Mouse (Mus musculus) lung, embryonic 16.5 days (tissue): ENCODE measurements at regions not wholly inside any gene's neighbourhood (a gene's known extent, or its start where the extent isn't known, plus 50 kb on each side); places are given as distances from the start of the nearest gene placed in this dataset.

Source experiments
- ATAC-seq: fragments of 200-750 bp; cut with Nextera tagmentation; 2 replicates; pipeline ENCODE4 v1.8.0; 2017; ENCODE audit warnings: low read depth, mild to moderate bottlenecking, moderate library complexity
- H3K27ac ChIP-seq: fragments of 300-500 bp; sonication (generic); 2 replicates; pipeline ENCODE4 v1.5.1; 2014; ENCODE audit warnings: mild to moderate bottlenecking, control low read depth, low read length
- H3K27me3 ChIP-seq: fragments of 300-500 bp; sonication (generic); 2 replicates; pipeline ENCODE4 v1.6.1; 2014; ENCODE audit warnings: low read depth, low read length, mixed read lengths; ENCODE audit not compliant: control insufficient read depth, insufficient read depth
- H3K36me3 ChIP-seq: fragments of 300-500 bp; sonication (generic); 2 replicates; pipeline ENCODE4 v1.6.1; 2014; ENCODE audit warnings: low read length; ENCODE audit not compliant: control insufficient read depth, insufficient read depth
- H3K4me1 ChIP-seq: fragments of 300-500 bp; sonication (generic); replicated peaks from 2 replicates; pipeline ENCODE4 v1.6.1; 2014; ENCODE audit warnings: low read length, mixed read lengths; ENCODE audit not compliant: control insufficient read depth, insufficient read depth
- H3K4me2 ChIP-seq: fragments of 300-500 bp; sonication (generic); 2 replicates; pipeline ENCODE4 v1.6.1; 2014; ENCODE audit warnings: low read depth, low read length, control low read depth
- H3K4me3 ChIP-seq: fragments of 300-500 bp; sonication (generic); 2 replicates; pipeline ENCODE4 v1.5.1; 2014; ENCODE audit warnings: mild to moderate bottlenecking, low read length, control low read depth
- H3K9ac ChIP-seq: fragments of 300-500 bp; sonication (generic); 2 replicates; pipeline ENCODE4 v1.6.1; 2014; ENCODE audit warnings: low read length, control low read depth
- H3K9me3 ChIP-seq: fragments of 300-500 bp; sonication (generic); 2 replicates; pipeline ENCODE4 v1.6.1; 2016; ENCODE audit warnings: low read length; ENCODE audit not compliant: control insufficient read depth
- WGBS: fragments of 180-500 bp; shearing (Covaris S2); extraction: QIAGEN DNeasy Blood & Tissue Kit; methylation state at CpG from one replicate; pipeline ENCODE4 v1.1.7; 2014; 5-methylcytosine and 5-hydroxymethylcytosine counted together

DNA sequence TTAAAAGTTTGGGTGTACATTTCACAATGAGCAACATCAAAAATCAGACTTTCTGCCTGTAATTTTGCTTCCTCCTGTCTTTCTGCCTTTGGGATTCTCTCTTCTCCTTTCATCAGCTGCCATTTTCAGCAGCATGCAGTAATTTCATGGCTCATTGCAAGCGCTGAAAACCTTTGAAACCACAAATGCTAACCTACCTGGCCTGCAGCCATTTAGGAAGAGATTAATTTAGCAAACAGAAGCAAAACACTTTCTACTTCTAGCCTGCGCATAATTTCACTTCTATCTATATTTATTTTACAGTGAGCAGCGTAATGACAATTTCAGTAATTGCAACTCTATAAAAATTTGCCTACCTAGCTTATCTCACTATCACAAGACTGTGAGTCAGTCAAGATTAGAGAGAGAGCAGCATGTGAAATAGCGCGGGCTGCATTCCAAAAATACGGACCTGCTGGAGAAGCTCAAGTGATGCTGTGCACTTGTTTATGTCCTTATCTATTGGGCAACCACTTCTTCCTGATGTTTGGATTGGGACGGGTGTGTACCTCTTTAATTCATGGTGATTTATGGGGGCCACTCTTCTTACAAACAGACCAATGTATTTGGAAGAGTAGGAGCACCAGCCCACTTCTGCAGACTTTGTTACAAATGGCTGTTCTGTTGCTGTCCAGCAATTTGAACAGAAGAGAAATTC, 341.6 kb downstream of the 9330182O14Rik start:
- Histone ChIP-seq H3K9me3 (no peaks in the 10 kb centered on the region), H3K4me1 (peaks cover 5% of the 10 kb centered on the region; the same call in 1 of the 2 replicates), H3K27me3 (no peaks in the 10 kb centered on the region), H3K4me2 (no peak overlapping the region; the same call in 1 of the 2 replicates), H3K4me3 (no peak overlapping the region), H3K36me3 (no peaks in the 10 kb centered on the region), H3K27ac (no peak overlapping the region), H3K9ac (no peak overlapping the region)
- peak; percentile 56 for ATAC-seq
- WGBS: 39% methylated on average over 7 of the region's 7 CpGs

DNA sequence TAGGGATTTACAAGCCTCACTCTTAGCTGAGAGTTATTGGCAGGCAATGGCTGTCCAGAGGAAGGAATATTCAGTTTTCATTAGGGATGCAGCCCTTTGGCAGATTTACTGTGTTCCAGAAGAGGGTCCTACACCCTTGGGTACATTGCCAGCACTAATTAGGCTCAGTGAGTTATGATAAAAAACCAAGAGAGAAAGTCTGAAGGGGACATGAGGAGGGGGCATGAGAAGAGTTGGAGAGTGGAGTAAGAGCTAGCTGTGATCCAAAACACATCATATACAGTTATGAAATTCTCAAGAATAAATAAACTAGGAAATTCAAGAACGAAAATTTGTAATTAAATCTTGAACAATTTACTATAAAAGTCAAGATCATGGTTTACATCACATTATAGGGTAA, 346.2 kb downstream of the 9330182O14Rik start:
- no peak overlapping the region for H3K4me3 ChIP-seq
- no peak overlapping the region; the same call in 1 of the 2 replicates for H3K27ac ChIP-seq
- H3K4me1 ChIP-seq: peaks cover 5% of the 10 kb centered on the region; the same call in 1 of the 2 replicates
- no peak overlapping the region for H3K9ac ChIP-seq
- H3K9me3 ChIP-seq: no peaks in the 10 kb centered on the region
- H3K27me3 ChIP-seq: no peaks in the 10 kb centered on the region
- no peaks in the 10 kb centered on the region for H3K36me3 ChIP-seq
- peak; percentile 72 for ATAC-seq
- no peak overlapping the region for H3K4me2 ChIP-seq
- 35% methylated on average over 1 of the region's 1 CpGs for whole genome bisulfite sequencing

GRCm38 (mm10) chr15:40481239-40481638, 347.1 kb downstream of the 9330182O14Rik start:
- no peaks in the 10 kb centered on the region for H3K27me3 ChIP-seq
- H3K27ac ChIP-seq: no peak overlapping the region
- no peak overlapping the region for H3K4me2 ChIP-seq
- no peak overlapping the region for H3K9ac ChIP-seq
- WGBS: 71% methylated on average over 3 of the region's 3 CpGs
- no peaks in the 10 kb centered on the region for H3K4me1 ChIP-seq
- no peak overlapping the region for H3K4me3 ChIP-seq
- H3K36me3 ChIP-seq: no peaks in the 10 kb centered on the region
- H3K9me3 ChIP-seq: no peaks in the 10 kb centered on the region
- no peak for ATAC-seq

DNA sequence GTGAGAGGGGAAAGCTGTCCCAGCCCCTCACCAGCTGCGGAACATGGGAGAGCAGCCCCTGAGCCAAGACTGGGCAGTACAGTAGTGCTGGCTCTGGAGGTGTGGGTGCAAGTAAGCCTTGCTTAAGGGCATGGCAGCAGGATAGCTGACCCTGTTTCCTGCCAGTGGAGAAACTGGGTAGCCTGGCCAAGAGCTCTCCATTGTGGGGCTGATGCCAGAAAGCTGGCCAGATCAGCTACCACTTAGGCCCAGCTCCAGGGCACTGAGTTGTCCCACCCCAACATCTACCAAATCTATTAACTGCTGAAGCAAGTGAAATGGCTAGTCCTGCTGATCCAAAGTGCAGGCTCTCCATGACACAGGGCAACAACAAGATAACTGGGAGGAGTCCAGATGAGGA, 351.8 kb downstream of the 9330182O14Rik start:
- Histone ChIP-seq H3K9ac (no peak overlapping the region), H3K4me3 (no peak overlapping the region), H3K36me3 (no peaks in the 10 kb centered on the region), H3K27me3 (no peaks in the 10 kb centered on the region), H3K4me1 (no peaks in the 10 kb centered on the region), H3K9me3 (no peaks in the 10 kb centered on the region), H3K27ac (no peak overlapping the region), H3K4me2 (no peak overlapping the region)
- no peak for ATAC-seq
- WGBS: 81% methylated on average over 1 of the region's 1 CpGs

- WGBS: 54% methylated on average over 11 of the region's 11 CpGs
- no peak for ATAC-seq
- Histone ChIP-seq H3K9ac (no peak overlapping the region), H3K36me3 (no peaks in the 10 kb centered on the region), H3K4me2 (no peak overlapping the region), H3K9me3 (no peaks in the 10 kb centered on the region), H3K4me1 (no peaks in the 10 kb centered on the region), H3K27ac (no peak overlapping the region), H3K27me3 (no peaks in the 10 kb centered on the region), H3K4me3 (no peak overlapping the region)
Measured at GRCm38 (mm10) chr15:40501180-40502125, 367.3 kb downstream of the 9330182O14Rik start.

GRCm38 (mm10) chr15:40510826-40511225, 376.7 kb downstream of the 9330182O14Rik start:
- H3K27ac ChIP-seq: no peak overlapping the region
- H3K4me2 ChIP-seq: no peak overlapping the region
- no peaks in the 10 kb centered on the region for H3K9me3 ChIP-seq
- H3K4me3 ChIP-seq: no peak overlapping the region
- H3K9ac ChIP-seq: no peak overlapping the region
- ATAC-seq: no peak
- 46% methylated on average over 2 of the region's 2 CpGs for WGBS
- H3K36me3 ChIP-seq: no peaks in the 10 kb centered on the region
- H3K4me1 ChIP-seq: no peaks in the 10 kb centered on the region
- H3K27me3 ChIP-seq: no peaks in the 10 kb centered on the region

DNA sequence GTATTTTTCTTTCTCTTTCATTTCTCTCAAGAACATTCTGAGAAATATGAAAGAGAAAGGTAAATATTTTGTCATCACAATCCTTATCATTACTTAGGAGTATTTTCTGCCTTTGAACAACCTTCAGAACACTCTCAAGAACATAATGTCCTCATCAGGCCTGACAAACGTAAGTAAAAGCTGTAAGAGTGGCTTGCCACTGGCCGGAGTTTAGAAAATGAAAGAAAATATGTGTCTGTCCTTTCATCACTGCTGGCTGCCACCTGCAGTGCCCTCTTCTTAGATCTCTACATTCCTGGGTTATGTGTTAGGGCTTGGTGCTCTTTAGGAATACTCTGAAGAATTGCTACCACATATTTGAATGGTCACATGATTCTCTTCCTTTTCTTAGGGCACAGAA, 390.2 kb downstream of the 9330182O14Rik start:
- 37% methylated on average over 2 of the region's 2 CpGs for WGBS
- no peaks in the 10 kb centered on the region for H3K27me3 ChIP-seq
- H3K27ac ChIP-seq: no peak overlapping the region
- no peaks in the 10 kb centered on the region for H3K4me1 ChIP-seq
- H3K9ac ChIP-seq: no peak overlapping the region
- no peaks in the 10 kb centered on the region for H3K9me3 ChIP-seq
- H3K4me3 ChIP-seq: no peak overlapping the region
- no peaks in the 10 kb centered on the region for H3K36me3 ChIP-seq
- peak; percentile 28; the same call in 1 of the 2 replicates for ATAC-seq
- H3K4me2 ChIP-seq: no peak overlapping the region

- Histone ChIP-seq H3K27ac (no peak overlapping the region), H3K4me1 (no peaks in the 10 kb centered on the region), H3K9ac (no peak overlapping the region), H3K9me3 (no peaks in the 10 kb centered on the region), H3K36me3 (no peaks in the 10 kb centered on the region), H3K4me2 (no peak overlapping the region), H3K27me3 (no peaks in the 10 kb centered on the region), H3K4me3 (no peak overlapping the region)
- ATAC-seq: no peak
- WGBS: 64% methylated on average over 8 of the region's 8 CpGs
Measured at GRCm38 (mm10) chr15:40533451-40533873, 399.3 kb downstream of the 9330182O14Rik start.

DNA sequence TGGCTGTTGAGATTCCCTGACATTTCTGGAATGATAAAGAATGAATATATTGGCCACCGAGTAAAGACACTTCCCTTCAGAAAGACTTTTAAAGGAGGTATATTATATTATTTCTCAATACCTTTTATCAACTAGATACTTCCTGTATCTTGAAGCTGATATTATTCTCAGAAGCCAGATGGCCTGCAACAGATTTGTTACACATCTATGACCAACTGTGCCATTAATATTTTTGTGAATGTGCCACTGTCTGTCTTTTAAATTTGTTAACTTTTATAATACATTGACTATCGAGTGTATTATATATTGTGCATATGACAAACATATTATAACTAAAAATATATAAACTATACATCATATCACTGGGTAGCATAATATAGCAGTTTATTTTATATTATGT, 427.5 kb downstream of the 9330182O14Rik start:
- H3K4me1 ChIP-seq: no peaks in the 10 kb centered on the region; the same call in 1 of the 2 replicates
- no peak overlapping the region for H3K4me3 ChIP-seq
- no peak for ATAC-seq
- no peak overlapping the region for H3K27ac ChIP-seq
- H3K9ac ChIP-seq: no peak overlapping the region
- no peaks in the 10 kb centered on the region for H3K36me3 ChIP-seq
- no peak overlapping the region for H3K4me2 ChIP-seq
- H3K27me3 ChIP-seq: no peaks in the 10 kb centered on the region
- 73% methylated on average over 2 of the region's 2 CpGs for WGBS
- no peaks in the 10 kb centered on the region for H3K9me3 ChIP-seq
